Mouse (Mus musculus): ENCODE results near the gene Sumo2.
"Not testable (repeated sequence)": the region's sequence is repeated elsewhere in the genome, so short reads cannot be mapped to it uniquely, and the experiment has no call there.

Gene Sumo2

GRCm38 (mm10) chr11:115519581-115519980, 16.5 kb downstream of the Sumo2 start:
- DNase-seq (ENCODE audit: low read depth in 2 of 2, low spot score in 2 of 2): no peak

DNA sequence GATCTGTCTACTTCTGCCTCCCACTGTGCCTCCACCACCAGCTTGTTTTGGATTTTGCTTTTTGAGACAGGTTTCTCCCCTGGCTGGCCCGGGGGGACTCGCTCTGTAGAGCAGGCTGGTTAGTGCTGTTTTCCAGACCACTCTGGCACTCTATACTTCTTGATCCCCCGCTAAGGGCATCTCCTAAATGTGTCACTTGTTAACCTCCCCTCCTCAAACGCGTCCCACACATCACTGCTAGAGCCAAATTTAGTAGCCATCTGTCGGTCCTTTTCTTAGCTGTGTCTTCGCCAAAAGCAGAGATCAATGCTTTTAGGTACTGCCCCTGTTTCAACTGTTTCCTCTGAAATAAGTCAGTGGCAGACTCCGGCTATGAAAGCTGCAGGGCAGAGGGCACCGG, 17.4 kb downstream of the Sumo2 start:
- DNase-seq (ENCODE audit: low read depth in 2 of 2, low spot score in 2 of 2): no peak

GRCm38 (mm10) chr11:115516942-115517341, 19.1 kb downstream of the Sumo2 start:
- no peak for DNase-seq (ENCODE audit: low read depth in 2 of 2, low spot score in 2 of 2)

GRCm38 (mm10) chr11:115515021-115515420, 21.1 kb downstream of the Sumo2 start:
- DNase-seq (ENCODE audit: low read depth in 2 of 2, low spot score in 2 of 2): no peak

- DNase-seq (ENCODE audit: low read depth in 2 of 2, low spot score in 2 of 2): peak; percentile 96 to 98
Observed at GRCm38 (mm10) chr11:115514238-115514663, 21.8 kb downstream of the Sumo2 start, which contains the start of gene Jpt1. Jpt1 (minus strand) TSS chr11:115514387.

GRCm38 (mm10) chr11:115513271-115514237, 22.5 kb downstream of the Sumo2 start:
- peak in 1 of 2 experiments; percentile 23 for DNase-seq (ENCODE audit: low read depth in 2 of 2, low spot score in 2 of 2)

GRCm38 (mm10) chr11:115512407-115513183, 23.5 kb downstream of the Sumo2 start:
- DNase-seq (ENCODE audit: low read depth in 2 of 2, low spot score in 2 of 2): peak; percentile 32 to 35

DNA sequence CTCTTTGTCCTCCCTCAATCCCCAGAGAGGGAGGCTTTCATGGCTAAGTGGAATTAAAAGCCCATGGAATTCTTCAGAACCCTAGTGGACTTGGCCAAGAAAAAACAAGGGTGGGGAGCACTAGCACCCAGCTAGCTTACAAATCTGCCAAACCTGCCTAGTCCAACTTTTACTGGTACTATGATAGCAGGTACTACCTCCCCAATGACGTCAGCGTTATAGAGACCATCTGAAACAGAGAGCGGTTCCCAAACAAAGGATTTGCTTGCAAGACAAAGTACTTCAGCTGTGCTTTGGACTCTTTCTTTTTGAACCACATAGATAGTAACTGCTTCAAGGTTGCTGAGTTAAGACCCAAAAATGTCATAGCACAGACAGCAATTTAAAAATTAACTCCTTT, 24.1 kb downstream of the Sumo2 start:
- no peak for DNase-seq (ENCODE audit: low read depth in 2 of 2, low spot score in 2 of 2)

- DNase-seq (ENCODE audit: low read depth in 2 of 2, low spot score in 2 of 2): no peak
Observed at GRCm38 (mm10) chr11:115511121-115511520, 25.0 kb downstream of the Sumo2 start.

- no peak for DNase-seq (ENCODE audit: low read depth in 2 of 2, low spot score in 2 of 2)
Observed at GRCm38 (mm10) chr11:115510507-115510888, 25.6 kb downstream of the Sumo2 start.

- no peak for DNase-seq (ENCODE audit: low read depth in 2 of 2, low spot score in 2 of 2)
Observed at GRCm38 (mm10) chr11:115509773-115510506, 26.1 kb downstream of the Sumo2 start.

GRCm38 (mm10) chr11:115508061-115508460, 28.0 kb downstream of the Sumo2 start:
- peak; percentile 34 to 39 for DNase-seq (ENCODE audit: low read depth in 2 of 2, low spot score in 2 of 2)

GRCm38 (mm10) chr11:115506586-115506985, 29.5 kb downstream of the Sumo2 start:
- DNase-seq (ENCODE audit: low read depth in 2 of 2, low spot score in 2 of 2): no peak

DNA sequence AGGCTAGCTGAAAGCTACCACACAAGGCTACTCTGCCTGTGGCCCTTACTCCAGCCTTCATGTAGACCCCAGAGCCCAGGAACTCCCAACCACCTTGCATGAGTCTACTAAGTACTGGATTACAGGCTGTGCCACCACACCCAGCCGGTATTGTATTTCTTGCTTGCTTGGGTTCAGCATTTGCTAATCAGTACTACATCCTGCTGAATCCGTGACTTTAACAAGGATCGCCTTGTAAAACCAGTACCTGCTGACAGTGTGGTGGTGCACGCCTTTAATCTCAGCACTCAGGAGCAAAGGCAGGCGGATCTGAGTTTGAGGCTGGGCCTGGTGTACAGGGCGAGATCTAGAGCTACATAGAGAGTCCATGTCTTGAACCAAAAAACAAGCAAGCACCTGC, 33.4 kb downstream of the Sumo2 start:
- DNase-seq (ENCODE audit: low read depth in 2 of 2, low spot score in 2 of 2): no peak

- DNase-seq (ENCODE audit: low read depth in 2 of 2, low spot score in 2 of 2): not testable (repeated sequence)
Observed at GRCm38 (mm10) chr11:115496559-115496958, 39.5 kb downstream of the Sumo2 start.

- no peak for DNase-seq (ENCODE audit: low read depth in 2 of 2, low spot score in 2 of 2)
Observed at GRCm38 (mm10) chr11:115492387-115492786, 43.7 kb downstream of the Sumo2 start.

GRCm38 (mm10) chr11:115491356-115492083, 44.6 kb downstream of the Sumo2 start, which contains the start of gene Nt5c:
Nt5c (minus strand) TSS chr11:115491862.
- peak; percentile 78 to 79 for DNase-seq (ENCODE audit: low read depth in 2 of 2, low spot score in 2 of 2)

GRCm38 (mm10) chr11:115490441-115491355, 45.4 kb downstream of the Sumo2 start:
- DNase-seq (ENCODE audit: low read depth in 2 of 2, low spot score in 2 of 2): no peak

DNA sequence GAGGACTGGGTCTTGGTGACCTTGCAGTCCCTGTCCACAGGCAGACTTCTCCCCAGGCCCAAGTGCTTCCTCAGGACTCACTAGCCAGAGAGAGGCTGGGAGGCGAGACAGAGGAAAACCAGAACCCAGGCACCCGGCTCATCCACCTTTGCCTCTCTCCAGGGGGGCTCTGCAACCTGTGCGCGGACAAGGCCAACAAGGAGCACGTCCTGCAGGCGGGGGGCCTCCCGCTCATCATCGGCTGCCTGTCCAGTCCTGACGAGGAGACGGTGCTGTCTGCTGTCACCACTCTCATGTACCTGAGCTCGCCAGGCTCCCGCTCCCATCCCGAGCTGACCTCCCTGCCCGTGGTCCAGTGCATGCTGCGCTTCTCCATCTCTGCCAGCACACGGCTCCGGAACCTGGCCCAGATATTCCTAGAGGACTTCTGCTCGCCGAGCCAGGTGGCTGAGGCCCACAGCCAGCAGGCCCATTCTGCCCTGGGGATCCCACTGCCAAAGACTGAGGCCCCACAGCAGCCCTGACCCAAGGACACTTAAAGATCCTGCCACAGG, 47.4 kb downstream of the Sumo2 start:
- DNase-seq (ENCODE audit: low read depth in 2 of 2, low spot score in 2 of 2): no peak
